Mouse (Mus musculus) limb, embryonic 11.5 days (tissue): ENCODE data around the gene Tmem202. TPM values are rescaled to one million over a fixed set of nuclear protein-coding genes. Genes with fewer than 3 reads are reported as not detected.

Experiments used
- ATAC-seq: fragments of 200-750 bp; cut with Nextera tagmentation; 2 replicates; pipeline ENCODE4 v1.8.0; 2017; ENCODE audit warnings: low read depth; ENCODE audit not compliant: insufficient number of reproducible peaks, low FRiP score, low TSS enrichment
- DNase-seq: peaks from one replicate; pipeline ENCODE4 v3.0.0-alpha.2; 2015; ENCODE audit warnings: low spot score
- H3K27ac ChIP-seq: fragments of 300-500 bp; sonication (generic); replicated peaks from 2 replicates; pipeline ENCODE4 v1.5.1; 2014; ENCODE audit warnings: low read depth, mild to moderate bottlenecking, low read length
- H3K27me3 ChIP-seq: fragments of 300-500 bp; sonication (generic); 2 replicates; pipeline ENCODE4 v1.6.1; 2014; ENCODE audit warnings: mild to moderate bottlenecking, low read length, mixed read lengths; ENCODE audit not compliant: control insufficient read depth, insufficient read depth
- H3K36me3 ChIP-seq: fragments of 300-500 bp; sonication (generic); 2 replicates; pipeline ENCODE4 v1.6.1; 2014; ENCODE audit warnings: mild to moderate bottlenecking, low read length, moderate library complexity, mixed read lengths; ENCODE audit not compliant: control insufficient read depth, insufficient read depth
- H3K4me1 ChIP-seq: fragments of 300-500 bp; sonication (generic); 2 replicates; pipeline ENCODE4 v1.6.1; 2014; ENCODE audit warnings: low read length, mixed read lengths; ENCODE audit not compliant: control insufficient read depth, insufficient read depth
- H3K4me2 ChIP-seq: fragments of 300-500 bp; sonication (generic); 2 replicates; pipeline ENCODE4 v1.6.1; 2014; ENCODE audit warnings: low read depth, mild to moderate bottlenecking, moderate library complexity; ENCODE audit not compliant: severe bottlenecking
- H3K4me3 ChIP-seq: fragments of 300-500 bp; sonication (generic); 2 replicates; pipeline ENCODE4 v1.5.1; 2014; ENCODE audit warnings: low read depth, low read length
- H3K9ac ChIP-seq: fragments of 300-500 bp; sonication (generic); 2 replicates; pipeline ENCODE4 v1.6.1; 2014; ENCODE audit warnings: mild to moderate bottlenecking, low read length
- H3K9me3 ChIP-seq: fragments of 300-500 bp; sonication (generic); 2 replicates; pipeline ENCODE4 v1.6.1; 2016; ENCODE audit warnings: low read length; ENCODE audit not compliant: control insufficient read depth
- WGBS: fragments of 180-500 bp; shearing (Covaris S2); extraction: QIAGEN DNeasy Blood & Tissue Kit; methylation state at CpG from one replicate; pipeline ENCODE4 v1.1.7; 2014; 5-methylcytosine and 5-hydroxymethylcytosine counted together
- polyA plus RNA-seq: library from polyadenylated mRNA; unstranded; fragments of >200 nt; fragmentation: Nextera tagmentation; extraction: Ambion mirVana; gene quantifications from 2 replicates; pipeline ENCODE4 v1.2.1, GENCODE M21; 2014

Tmem202 gene
- polyA plus RNA-seq, 1 experiment from 2014 or later: 0.13 TPM

GRCm38 (mm10) chr9:59469446-59469845 lies 70.2 kb downstream of the Tmem202 start:
- no peaks in the 10 kb centered on the region for H3K9me3 ChIP-seq
- no peak overlapping the region for H3K4me3 ChIP-seq
- no peak overlapping the region for H3K4me2 ChIP-seq
- no peaks in the 10 kb centered on the region for H3K27me3 ChIP-seq
- DNase-seq: no peak
- H3K27ac ChIP-seq: no peak overlapping the region
- 90% methylated on average over 1 of the region's 1 CpGs for WGBS
- H3K9ac ChIP-seq: no peak overlapping the region
- no peaks in the 10 kb centered on the region for H3K4me1 ChIP-seq
- no peak for ATAC-seq
- no peaks in the 10 kb centered on the region; the same call in 1 of the 2 replicates for H3K36me3 ChIP-seq

Other genes with a start within 250 kb of the Tmem202 start
- 53.4 and 54.3 TPM in 2 replicates for gene Adpgk, start 248.3 kb downstream of the Tmem202 start, polyA plus RNA-seq
- 16.8 and 17.8 TPM in 2 replicates for gene Bbs4, start 186.3 kb downstream of the Tmem202 start, polyA plus RNA-seq
- gene Arih1, start 53.2 kb downstream of the Tmem202 start, polyA plus RNA-seq: 20.3 and 21.2 TPM in 2 replicates
- 47.1 and 49.5 TPM in 2 replicates for gene Hexa, start 307 bp downstream of the Tmem202 start, polyA plus RNA-seq
- not detected in 2 replicates for gene Celf6, start 38.1 kb upstream of the Tmem202 start, polyA plus RNA-seq
- 28.2 and 29.7 TPM in 2 replicates for gene Parp6, start 77.4 kb upstream of the Tmem202 start, polyA plus RNA-seq
- gene Pkm, start 116.5 kb upstream of the Tmem202 start, polyA plus RNA-seq: 1,975 and 1,999 TPM in 2 replicates
- gene Gramd2, start 140.3 kb upstream of the Tmem202 start, polyA plus RNA-seq: 0.20 and 0.27 TPM in 2 replicates
- 20.0 and 20.1 TPM in 2 replicates for gene Senp8, start 210.9 kb upstream of the Tmem202 start, polyA plus RNA-seq
- 14.1 and 17.7 TPM in 2 replicates for gene Myo9a, start 211.0 kb upstream of the Tmem202 start, polyA plus RNA-seq